Mouse (Mus musculus) heart, adult 11 months (tissue): ENCODE measurements around the gene Ccdc59.

Experiments used
- DNase-seq: peaks from one replicate; pipeline ENCODE4 v3.0.0; 2022

Ccdc59 gene

GRCm38 (mm10) chr10:105840928-105841888 lies at the start of gene Ccdc59, which contains the start of gene Mettl25:
TSS of gene Ccdc59 (plus strand) at chr10:105841067.
TSS of gene Mettl25 (minus strand) at chr10:105841380.
- peak; percentile 100 for DNase-seq

- DNase-seq, result peak; percentile 51
These were observed 46.9 kb upstream of the Ccdc59 start for GRCm38 (mm10) chr10:105793776-105794552.

- peak; percentile 37 for DNase-seq
These were observed 43.5 kb upstream of the Ccdc59 start for GRCm38 (mm10) chr10:105797250-105797924.

- DNase-seq, result peak; percentile 77
These were observed 39.7 kb upstream of the Ccdc59 start for GRCm38 (mm10) chr10:105801147-105801546.

GRCm38 (mm10) chr10:105802132-105802531 lies 38.7 kb upstream of the Ccdc59 start:
- no peak for DNase-seq

- no peak for DNase-seq
These were observed 37.4 kb upstream of the Ccdc59 start for GRCm38 (mm10) chr10:105803461-105803860.

- no peak for DNase-seq
These were observed 34.4 kb upstream of the Ccdc59 start for GRCm38 (mm10) chr10:105806259-105807010.

- no peak for DNase-seq
These were observed 6.1 kb upstream of the Ccdc59 start for GRCm38 (mm10) chr10:105834627-105835228.

- no peak for DNase-seq
These were observed 1.7 kb downstream of the Ccdc59 start for GRCm38 (mm10) chr10:105842574-105842973.

GRCm38 (mm10) chr10:105850286-105850685 lies 9.4 kb downstream of the Ccdc59 start:
- no peak for DNase-seq

- DNase-seq, result peak; percentile 44
These were observed 10.3 kb downstream of the Ccdc59 start for GRCm38 (mm10) chr10:105851136-105851535.

GRCm38 (mm10) chr10:105867312-105867711 lies 26.4 kb downstream of the Ccdc59 start:
- DNase-seq, result no peak
